Mouse (Mus musculus): ENCODE data around the gene Vnn1. TPM values are rescaled to one million over a fixed set of nuclear protein-coding genes. Genes with fewer than 3 reads are reported as not detected.

Vnn1 gene
- polyA plus RNA-seq, 1 experiment = 13.0 TPM

DNA sequence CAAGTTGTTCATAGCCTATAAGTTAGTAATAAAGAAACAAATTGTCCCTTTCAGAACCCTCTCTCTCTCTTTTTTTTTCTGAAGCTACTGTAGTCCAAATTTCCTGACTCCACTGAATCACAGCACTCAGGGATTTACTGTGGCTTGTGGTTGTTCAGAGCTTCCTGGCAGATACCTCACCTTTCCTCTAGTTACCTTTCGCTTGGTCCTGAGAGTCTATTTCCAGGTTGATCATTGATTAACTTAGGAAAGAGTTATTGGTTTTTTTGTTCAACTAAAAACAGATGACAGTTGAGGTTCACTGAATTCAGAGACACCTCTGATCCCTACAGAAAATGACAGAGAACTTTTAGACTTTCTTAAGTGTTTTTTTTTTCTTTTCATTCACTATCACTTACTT is 9.6 kb upstream of the Vnn1 start:
- Histone ChIP-seq H3K36me3 (ENCODE audit: control insufficient read depth, insufficient read depth, low read length, poor library complexity, severe bottlenecking) (no peaks in the 10 kb centered on the region), H3K27ac (ENCODE audit: insufficient read depth, low read length) (no peak overlapping the region), H3K9me3 (replicated peaks; ENCODE audit: control insufficient read depth, insufficient read depth, low read length, poor library complexity, severe bottlenecking) (no peaks in the 10 kb centered on the region; the same call in 1 of the 2 replicates), H3K9ac (ENCODE audit: low read depth, poor library complexity, severe bottlenecking) (no peak overlapping the region), H3K4me3 (ENCODE audit: low read depth, low read length) (no peak overlapping the region), H3K27me3 (ENCODE audit: control insufficient read depth, insufficient read depth, low read length, poor library complexity, severe bottlenecking) (no peaks in the 10 kb centered on the region; the same call in 1 of the 2 replicates), H3K4me1 (ENCODE audit: control insufficient read depth, insufficient read depth, low read length) (no peaks in the 10 kb centered on the region)
- TF ChIP-seq CTCF (IDR thresholded peaks at IDR 0.05; ENCODE audit: low read depth, low read length) = no peak
- no peak for TF ChIP-seq POLR2A (IDR thresholded peaks at IDR 0.05; ENCODE audit: insufficient read depth, low read length)
- no peak for TF ChIP-seq EP300 (IDR thresholded peaks at IDR 0.05; ENCODE audit: insufficient read depth, low read depth, low read length)

- no peaks in the 10 kb centered on the region for H3K4me1 ChIP-seq (ENCODE audit: control insufficient read depth, insufficient read depth, low read length)
- no peaks in the 10 kb centered on the region; the same call in 1 of the 2 replicates for H3K27me3 ChIP-seq (ENCODE audit: control insufficient read depth, insufficient read depth, low read length, poor library complexity, severe bottlenecking)
- H3K36me3 ChIP-seq (ENCODE audit: control insufficient read depth, insufficient read depth, low read length, poor library complexity, severe bottlenecking) = no peaks in the 10 kb centered on the region
- TF ChIP-seq POLR2A (IDR thresholded peaks at IDR 0.05; ENCODE audit: insufficient read depth, low read length) (no peak), EP300 (IDR thresholded peaks at IDR 0.05; ENCODE audit: insufficient read depth, low read depth, low read length) (no peak), CTCF (IDR thresholded peaks at IDR 0.05; ENCODE audit: low read depth, low read length) (no peak)
- H3K27ac ChIP-seq (ENCODE audit: insufficient read depth, low read length) = no peak overlapping the region
- no peak overlapping the region for H3K4me3 ChIP-seq (ENCODE audit: low read depth, low read length)
- H3K9me3 ChIP-seq (replicated peaks; ENCODE audit: control insufficient read depth, insufficient read depth, low read length, poor library complexity, severe bottlenecking) = no peaks in the 10 kb centered on the region; the same call in 1 of the 2 replicates
- no peak overlapping the region for H3K9ac ChIP-seq (ENCODE audit: low read depth, poor library complexity, severe bottlenecking)
These were observed 8.4 kb upstream of the Vnn1 start for GRCm38 (mm10) chr10:23886060-23886459.

DNA sequence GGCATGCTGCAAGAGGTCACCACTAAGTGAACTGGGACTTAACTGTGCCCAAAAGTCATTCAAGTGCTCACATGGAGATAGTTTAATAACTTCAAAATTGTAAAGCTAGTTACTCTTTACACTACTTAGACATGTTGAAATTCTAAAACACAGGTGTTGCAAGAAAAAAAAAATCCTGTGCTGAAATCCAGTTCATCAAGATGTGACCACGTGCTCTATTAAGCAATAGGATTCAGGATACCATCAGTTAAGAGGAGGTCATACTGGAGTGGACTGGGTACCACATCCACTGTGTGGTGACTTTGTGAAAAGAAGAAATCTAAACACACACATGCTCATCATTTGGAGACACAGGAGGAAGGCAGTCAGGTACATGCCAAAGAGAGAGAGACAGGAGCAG is 1.5 kb upstream of the Vnn1 start:
- no peaks in the 10 kb centered on the region for H3K27me3 ChIP-seq (ENCODE audit: control insufficient read depth, insufficient read depth, low read length, poor library complexity, severe bottlenecking)
- H3K9ac ChIP-seq (ENCODE audit: low read depth, poor library complexity, severe bottlenecking) = no peak overlapping the region
- TF ChIP-seq EP300 (IDR thresholded peaks at IDR 0.05; ENCODE audit: insufficient read depth, low read depth, low read length) = no peak
- no peak for TF ChIP-seq CTCF (IDR thresholded peaks at IDR 0.05; ENCODE audit: low read depth, low read length)
- no peak for TF ChIP-seq POLR2A (IDR thresholded peaks at IDR 0.05; ENCODE audit: insufficient read depth, low read length)
- H3K9me3 ChIP-seq (replicated peaks; ENCODE audit: control insufficient read depth, insufficient read depth, low read length, poor library complexity, severe bottlenecking) = no peaks in the 10 kb centered on the region
- H3K27ac ChIP-seq (ENCODE audit: insufficient read depth, low read length) = no peak overlapping the region
- H3K4me1 ChIP-seq (ENCODE audit: control insufficient read depth, insufficient read depth, low read length) = no peaks in the 10 kb centered on the region
- no peak overlapping the region for H3K4me3 ChIP-seq (ENCODE audit: low read depth, low read length)
- no peaks in the 10 kb centered on the region for H3K36me3 ChIP-seq (ENCODE audit: control insufficient read depth, insufficient read depth, low read length, poor library complexity, severe bottlenecking)

DNA sequence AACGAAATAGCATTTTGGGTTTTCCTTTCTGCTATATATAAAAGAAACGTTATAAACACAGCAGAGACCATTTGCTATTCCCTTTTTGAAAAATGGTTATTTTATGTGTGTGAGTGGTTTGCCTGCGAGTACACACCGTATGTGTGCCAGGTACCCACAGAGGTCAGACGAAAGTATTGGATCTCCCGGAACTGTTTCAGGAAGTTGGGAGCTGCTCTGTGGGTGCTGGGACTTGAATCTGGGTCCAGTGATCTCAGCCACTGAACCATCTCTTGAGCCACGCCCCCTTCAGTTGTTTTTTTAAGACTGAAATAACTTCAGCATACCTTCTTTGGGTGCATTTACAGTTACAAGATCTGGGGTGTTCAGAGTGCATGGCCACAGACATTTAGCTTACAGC is 888 bp downstream of the Vnn1 start:
- Histone ChIP-seq H3K4me3 (ENCODE audit: low read depth, low read length) (no peak overlapping the region), H3K27ac (ENCODE audit: insufficient read depth, low read length) (no peak overlapping the region), H3K36me3 (ENCODE audit: control insufficient read depth, insufficient read depth, low read length, poor library complexity, severe bottlenecking) (no peaks in the 10 kb centered on the region), H3K9ac (ENCODE audit: low read depth, poor library complexity, severe bottlenecking) (no peak overlapping the region), H3K27me3 (ENCODE audit: control insufficient read depth, insufficient read depth, low read length, poor library complexity, severe bottlenecking) (no peaks in the 10 kb centered on the region), H3K4me1 (ENCODE audit: control insufficient read depth, insufficient read depth, low read length) (no peaks in the 10 kb centered on the region), H3K9me3 (replicated peaks; ENCODE audit: control insufficient read depth, insufficient read depth, low read length, poor library complexity, severe bottlenecking) (no peaks in the 10 kb centered on the region)
- TF ChIP-seq CTCF (IDR thresholded peaks at IDR 0.05; ENCODE audit: low read depth, low read length) = no peak
- no peak for TF ChIP-seq EP300 (IDR thresholded peaks at IDR 0.05; ENCODE audit: insufficient read depth, low read depth, low read length)
- TF ChIP-seq POLR2A (IDR thresholded peaks at IDR 0.05; ENCODE audit: insufficient read depth, low read length) = no peak

DNA sequence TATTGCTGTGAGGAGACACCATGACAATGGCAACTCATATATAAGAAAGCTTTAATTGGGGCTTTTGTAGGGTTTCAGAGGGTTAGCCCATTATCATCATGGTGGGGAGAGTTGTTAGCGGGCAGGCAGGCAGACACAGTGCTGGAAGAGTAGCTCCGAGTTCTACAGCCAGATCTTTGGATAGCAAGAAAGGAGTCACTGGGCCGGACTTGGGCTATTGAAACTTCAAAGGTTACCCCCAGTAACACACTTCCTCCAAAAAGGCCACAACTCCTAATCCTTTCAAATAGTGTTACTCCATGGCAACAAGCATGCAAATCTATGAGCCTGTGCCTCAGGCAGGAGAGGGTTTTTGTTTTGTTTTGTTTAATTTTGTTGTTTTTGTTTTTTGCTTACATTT is 6.6 kb downstream of the Vnn1 start:
- no peak for TF ChIP-seq EP300 (IDR thresholded peaks at IDR 0.05; ENCODE audit: insufficient read depth, low read depth, low read length)
- TF ChIP-seq POLR2A (IDR thresholded peaks at IDR 0.05; ENCODE audit: insufficient read depth, low read length) = no peak
- no peak for TF ChIP-seq CTCF (IDR thresholded peaks at IDR 0.05; ENCODE audit: low read depth, low read length)
- Histone ChIP-seq H3K9me3 (replicated peaks; ENCODE audit: control insufficient read depth, insufficient read depth, low read length, poor library complexity, severe bottlenecking) (no peaks in the 10 kb centered on the region), H3K27ac (ENCODE audit: insufficient read depth, low read length) (no peak overlapping the region), H3K36me3 (ENCODE audit: control insufficient read depth, insufficient read depth, low read length, poor library complexity, severe bottlenecking) (no peaks in the 10 kb centered on the region), H3K27me3 (ENCODE audit: control insufficient read depth, insufficient read depth, low read length, poor library complexity, severe bottlenecking) (no peaks in the 10 kb centered on the region), H3K4me1 (ENCODE audit: control insufficient read depth, insufficient read depth, low read length) (no peaks in the 10 kb centered on the region), H3K4me3 (ENCODE audit: low read depth, low read length) (no peak overlapping the region), H3K9ac (ENCODE audit: low read depth, poor library complexity, severe bottlenecking) (no peak overlapping the region)

DNA sequence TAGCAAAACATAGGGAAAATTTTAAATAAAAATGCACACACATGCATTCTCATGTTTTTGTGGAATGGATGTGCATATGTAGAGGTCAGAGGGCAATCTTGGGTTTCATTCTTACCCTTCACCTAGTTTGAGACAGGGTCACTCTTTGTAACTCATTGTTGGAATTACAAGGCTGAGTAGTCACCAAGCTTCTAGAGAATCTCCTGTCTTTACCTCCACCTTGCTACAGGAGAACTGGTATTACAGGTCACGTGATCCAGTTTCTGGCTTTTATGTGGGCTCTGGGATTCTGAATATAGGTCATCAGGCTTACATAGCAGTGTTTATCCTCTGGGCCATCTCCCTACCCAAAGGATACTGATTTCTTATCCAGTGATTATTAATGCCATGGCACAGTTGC is 11.2 kb downstream of the Vnn1 start:
- H3K9me3 ChIP-seq (replicated peaks; ENCODE audit: control insufficient read depth, insufficient read depth, low read length, poor library complexity, severe bottlenecking) = no peaks in the 10 kb centered on the region
- no peak overlapping the region for H3K9ac ChIP-seq (ENCODE audit: low read depth, poor library complexity, severe bottlenecking)
- H3K4me3 ChIP-seq (ENCODE audit: low read depth, low read length) = no peak overlapping the region
- H3K4me1 ChIP-seq (ENCODE audit: control insufficient read depth, insufficient read depth, low read length) = no peaks in the 10 kb centered on the region
- no peaks in the 10 kb centered on the region for H3K36me3 ChIP-seq (ENCODE audit: control insufficient read depth, insufficient read depth, low read length, poor library complexity, severe bottlenecking)
- TF ChIP-seq EP300 (IDR thresholded peaks at IDR 0.05; ENCODE audit: insufficient read depth, low read depth, low read length) = no peak
- TF ChIP-seq CTCF (IDR thresholded peaks at IDR 0.05; ENCODE audit: low read depth, low read length) = no peak
- TF ChIP-seq POLR2A (IDR thresholded peaks at IDR 0.05; ENCODE audit: insufficient read depth, low read length) = no peak
- H3K27me3 ChIP-seq (ENCODE audit: control insufficient read depth, insufficient read depth, low read length, poor library complexity, severe bottlenecking) = no peaks in the 10 kb centered on the region
- no peak overlapping the region for H3K27ac ChIP-seq (ENCODE audit: insufficient read depth, low read length)
